Mouse (Mus musculus) E14TG2a.4 (cell line): ENCODE measurements around the gene Hdac2.

ENCODE experiments used
- CTCF ChIP-seq: conservative IDR thresholded peaks from 2 replicates; pipeline ENCODE4 v1.5.1; 2014; ENCODE audit warnings: low read length
- POU5F1 ChIP-seq: IDR thresholded peaks from 2 replicates; pipeline ENCODE4 v1.6.1; 2014; ENCODE audit warnings: low read length, borderline replicate concordance

- TF ChIP-seq CTCF (no peak), POU5F1 (no peak)
Measured at GRCm38 (mm10) chr10:37035090-37035497, 60.8 kb downstream of the Hdac2 start.
